Mouse (Mus musculus) cortical plate, adult 2 months (tissue): Measurements from ENCODE around the gene G430095P16Rik.

Experiments
- CTCF ChIP-seq: fragments of 200-500 bp; IDR thresholded peaks from 2 replicates; pipeline ENCODE4 v1.5.1; 2011; ENCODE audit warnings: mild to moderate bottlenecking, control low read depth, low read length; ENCODE audit not compliant: insufficient read depth; ENCODE audit errors: extremely low read depth
- POLR2A ChIP-seq: fragments of 200-500 bp; IDR thresholded peaks from 2 replicates; pipeline ENCODE4 v1.6.1; 2011; ENCODE audit warnings: mild to moderate bottlenecking, low read length, control low read depth; ENCODE audit not compliant: insufficient read depth; ENCODE audit errors: extremely low read depth

DNA sequence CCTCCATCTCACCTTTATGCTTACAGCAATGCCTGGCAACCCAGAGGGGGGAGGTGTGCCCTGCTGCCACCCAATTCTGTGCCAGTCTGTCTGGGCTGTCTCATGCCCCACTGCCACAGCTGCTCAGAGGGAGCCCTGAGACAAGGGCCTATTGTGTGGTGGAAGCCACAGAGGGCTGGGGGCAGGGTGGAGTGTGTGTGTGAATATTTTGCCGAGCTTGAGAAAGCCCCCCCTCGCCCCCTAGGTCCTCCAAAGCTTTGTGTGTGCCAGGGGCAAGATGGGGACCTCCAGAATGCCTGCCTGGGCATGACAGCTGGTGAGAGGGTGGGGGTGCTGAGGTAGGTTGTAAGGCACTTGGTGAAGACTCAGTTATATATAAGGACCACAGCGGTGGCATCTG is 5.7 kb downstream of the G430095P16Rik start:
- TF ChIP-seq POLR2A (no peak), CTCF (no peak)
